Mouse (Mus musculus) activated CD4-positive, CD25-positive, alpha-beta regulatory T cell, adult 4 months (primary cell): Measurements from ENCODE around the gene Ifnl3. TPM values are rescaled to one million over a fixed set of nuclear protein-coding genes. Genes with fewer than 3 reads are reported as not detected.

Source experiments
- ATAC-seq: one replicate; pipeline ENCODE4 v1.8.0; 2017
- polyA plus RNA-seq, 2 experiments: library from polyadenylated mRNA; unstranded; fragments of 100-300 nt; shearing (Covaris generic); gene quantifications; one replicate each; pipeline ENCODE4 v1.2.1; 2017

Gene Ifnl3
- polyA plus RNA-seq, 2 experiments from 2014 or later: not detected

DNA sequence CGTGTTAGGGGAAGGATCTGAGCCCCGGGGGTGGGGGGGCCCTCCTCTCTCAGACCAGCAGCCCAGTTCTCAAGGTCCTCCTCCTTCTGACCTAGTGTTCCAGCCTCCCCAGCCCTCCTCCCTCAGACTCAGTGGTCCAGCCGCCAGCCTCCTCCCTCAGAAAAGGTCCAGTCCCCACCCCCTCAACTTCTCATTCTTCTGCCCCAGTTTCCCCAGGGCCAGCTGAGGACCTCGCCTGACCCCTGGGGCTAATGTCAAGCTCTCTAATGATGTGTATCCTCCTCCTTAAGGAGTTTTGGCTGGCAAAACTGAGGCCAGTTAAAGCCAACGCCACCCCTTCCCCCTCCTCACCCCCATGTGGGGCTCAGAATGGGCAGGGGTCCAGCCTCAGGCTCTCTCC lies 24.5 kb downstream of the Ifnl3 start, which contains the start of gene Nccrp1:
Nccrp1 (minus strand) TSS at position 101 of the 400 bp plus-strand sequence.
- ATAC-seq: no peak

GRCm38 (mm10) chr7:28547628-28548027 lies 25.0 kb downstream of the Ifnl3 start:
- no peak for ATAC-seq

DNA sequence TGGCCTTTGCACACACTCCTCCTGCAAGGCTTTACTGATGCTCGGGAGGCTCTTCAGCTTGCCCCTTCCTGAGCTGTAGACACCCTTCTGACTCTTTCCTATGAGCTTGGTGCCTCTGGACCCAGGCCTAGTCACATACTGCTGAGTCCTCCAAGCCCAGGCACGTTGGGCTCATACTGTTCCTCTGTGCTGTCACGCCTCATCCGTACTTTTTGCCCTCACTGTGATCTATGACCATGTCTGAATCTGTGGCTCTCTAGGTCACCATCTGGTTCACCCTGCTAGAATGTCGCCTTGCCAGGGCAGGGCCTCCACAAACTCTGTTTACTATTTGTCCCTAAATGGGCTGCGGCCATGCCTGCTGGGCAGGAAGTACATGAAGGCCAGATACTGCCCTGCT lies 30.4 kb downstream of the Ifnl3 start:
- ATAC-seq: no peak

DNA sequence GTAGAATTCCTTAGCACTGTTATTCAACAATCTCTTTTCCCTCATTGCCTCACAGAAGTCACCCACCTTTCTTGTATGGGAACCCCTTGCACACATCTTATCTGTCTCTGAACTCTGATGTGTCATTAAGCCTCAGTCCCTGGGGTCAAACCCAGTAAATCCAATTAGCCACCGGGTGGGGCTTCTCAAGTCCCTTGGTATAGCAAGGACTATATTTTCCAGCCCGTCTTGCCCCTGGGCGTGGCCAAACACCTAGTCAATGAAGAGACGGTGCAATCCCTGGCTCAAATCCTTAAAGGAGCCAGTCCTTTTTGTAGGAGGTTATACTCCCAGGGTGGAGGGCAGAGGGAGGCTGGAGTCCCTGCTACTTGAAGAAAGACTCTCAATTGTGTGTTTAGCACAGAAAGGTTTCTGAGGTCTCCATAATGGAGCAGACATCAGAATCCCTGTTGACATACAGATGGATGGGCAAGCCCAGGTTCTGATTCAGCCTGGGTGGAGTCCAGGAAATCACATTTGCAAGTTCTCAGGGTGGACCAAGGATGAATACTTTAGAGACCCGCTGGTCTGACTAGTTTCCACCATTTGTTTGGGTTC lies 33.4 kb downstream of the Ifnl3 start:
- ATAC-seq: no peak

GRCm38 (mm10) chr7:28557069-28557468 lies 34.4 kb downstream of the Ifnl3 start:
- no peak for ATAC-seq

DNA sequence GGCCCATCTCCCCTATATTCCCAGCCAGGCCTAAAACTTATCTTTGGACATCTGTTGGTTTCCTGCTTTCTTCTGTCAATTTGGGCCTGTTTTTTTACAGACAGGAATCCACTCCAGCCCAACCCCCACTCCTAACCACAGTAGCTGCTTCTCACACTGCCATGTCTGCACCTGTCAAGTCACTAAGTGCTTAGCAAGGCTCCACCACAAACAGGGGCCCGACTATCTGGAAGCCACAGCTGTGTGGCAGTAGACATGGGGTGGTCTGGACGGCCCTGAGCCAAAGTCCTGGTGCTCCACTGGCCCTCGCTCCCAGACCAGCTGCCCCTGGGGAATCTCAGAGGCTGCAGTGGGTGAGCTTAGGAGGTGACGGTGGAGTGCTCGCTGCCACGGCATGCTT lies 35.1 kb downstream of the Ifnl3 start:
- ATAC-seq: no peak

GRCm38 (mm10) chr7:28558486-28558885 lies 35.9 kb downstream of the Ifnl3 start:
- ATAC-seq: no peak

GRCm38 (mm10) chr7:28560856-28561255 lies 38.2 kb downstream of the Ifnl3 start:
- ATAC-seq: no peak

DNA sequence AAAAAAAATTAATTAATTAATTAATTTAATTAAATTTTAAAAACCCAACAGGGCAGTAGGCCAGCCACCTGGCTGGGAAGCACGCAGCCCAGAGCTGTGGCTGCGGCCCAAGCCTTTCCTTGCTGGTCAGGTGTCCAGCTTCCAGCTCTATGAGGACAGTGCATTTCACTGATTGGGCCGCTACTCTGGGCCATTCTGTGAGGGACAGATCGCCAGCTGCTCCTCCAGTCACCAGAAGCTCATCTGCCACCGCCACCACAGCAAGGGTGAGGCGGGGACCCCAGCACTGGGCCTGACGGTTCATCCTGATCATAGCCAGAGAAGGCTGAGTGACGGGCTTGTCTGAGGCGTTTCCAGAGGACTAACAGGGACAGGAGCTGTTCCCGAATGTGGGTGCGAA lies 39.3 kb downstream of the Ifnl3 start:
- no peak for ATAC-seq

- ATAC-seq: no peak
Observed at GRCm38 (mm10) chr7:28562371-28562770, 39.7 kb downstream of the Ifnl3 start.

DNA sequence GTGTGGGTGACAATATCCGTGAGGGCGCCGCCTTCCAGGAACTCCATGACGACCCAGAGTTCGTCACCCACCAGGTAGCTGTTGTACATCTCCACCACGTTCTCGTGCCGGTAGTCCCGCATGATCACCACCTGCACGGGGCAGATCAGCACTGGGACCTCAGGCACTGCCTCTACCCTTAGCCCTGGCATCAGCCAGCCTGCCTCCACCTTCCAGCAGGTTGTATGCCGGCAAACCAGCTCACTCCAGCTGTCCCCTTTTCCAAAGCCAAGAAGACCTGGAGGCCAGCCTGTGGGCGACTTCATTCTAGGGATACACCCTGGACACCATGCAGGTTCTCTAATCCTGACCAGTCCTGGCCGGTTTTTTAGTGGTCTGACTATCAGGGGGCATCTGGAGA lies 40.3 kb downstream of the Ifnl3 start:
- ATAC-seq: no peak

GRCm38 (mm10) chr7:28565407-28565806 lies 42.8 kb downstream of the Ifnl3 start:
- ATAC-seq: no peak

- ATAC-seq: no peak
Observed at GRCm38 (mm10) chr7:28567539-28567938, 44.9 kb downstream of the Ifnl3 start.

DNA sequence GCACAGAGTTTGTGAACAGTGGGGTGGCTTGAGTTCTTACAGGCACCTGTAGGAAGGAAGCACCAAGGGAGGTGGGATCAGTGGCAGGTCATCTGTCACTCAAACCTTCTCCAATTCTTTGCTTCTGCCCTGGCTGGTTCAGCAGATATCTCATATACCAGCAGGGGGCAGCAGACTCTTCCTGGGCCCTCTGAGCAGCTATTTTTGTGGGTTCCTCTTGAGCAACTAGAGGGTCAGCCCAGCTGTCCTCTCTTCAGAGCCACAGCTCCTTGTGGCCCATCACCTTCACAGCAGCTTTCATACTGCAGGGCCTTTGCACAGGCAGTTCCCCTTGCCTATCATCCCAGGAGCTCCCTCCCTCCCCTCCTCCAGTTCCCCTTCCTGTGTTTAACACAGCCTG lies 45.6 kb downstream of the Ifnl3 start:
- no peak for ATAC-seq

DNA sequence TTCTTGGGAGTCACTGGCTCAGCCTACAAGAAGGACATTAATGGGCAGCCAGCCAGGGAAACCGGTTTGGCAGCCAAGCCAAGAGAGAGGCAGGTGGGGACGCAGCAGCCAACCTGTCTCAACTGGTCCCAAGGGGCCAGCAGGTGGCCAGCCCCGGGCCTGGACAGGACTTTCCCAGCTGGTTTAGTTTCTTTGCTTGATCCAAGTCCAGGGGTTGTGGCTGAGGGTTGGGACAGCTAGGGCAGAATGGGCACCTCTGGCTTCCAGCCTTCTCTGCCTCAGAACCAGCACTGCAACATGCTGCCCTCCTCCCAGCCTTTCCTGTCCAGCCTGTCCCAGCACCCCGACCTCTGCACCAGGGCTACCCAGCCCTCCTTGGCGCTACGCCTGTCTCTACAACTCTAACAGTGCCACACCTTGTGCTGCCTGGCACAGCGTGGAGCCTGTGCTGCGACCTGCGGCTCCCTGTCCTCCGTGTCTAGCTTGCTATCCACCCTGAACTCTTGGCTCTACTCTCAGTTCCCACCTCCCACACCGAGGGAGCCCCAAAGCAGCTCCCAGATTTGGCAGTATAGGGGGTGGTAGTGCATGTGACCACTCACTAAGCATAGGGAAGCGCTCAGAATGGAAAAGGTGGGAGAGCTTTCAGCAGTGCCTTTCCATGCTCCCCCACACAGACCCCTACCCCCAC lies 47.8 kb downstream of the Ifnl3 start:
- no peak for ATAC-seq

GRCm38 (mm10) chr7:28570982-28571682 lies 48.5 kb downstream of the Ifnl3 start:
- no peak for ATAC-seq

DNA sequence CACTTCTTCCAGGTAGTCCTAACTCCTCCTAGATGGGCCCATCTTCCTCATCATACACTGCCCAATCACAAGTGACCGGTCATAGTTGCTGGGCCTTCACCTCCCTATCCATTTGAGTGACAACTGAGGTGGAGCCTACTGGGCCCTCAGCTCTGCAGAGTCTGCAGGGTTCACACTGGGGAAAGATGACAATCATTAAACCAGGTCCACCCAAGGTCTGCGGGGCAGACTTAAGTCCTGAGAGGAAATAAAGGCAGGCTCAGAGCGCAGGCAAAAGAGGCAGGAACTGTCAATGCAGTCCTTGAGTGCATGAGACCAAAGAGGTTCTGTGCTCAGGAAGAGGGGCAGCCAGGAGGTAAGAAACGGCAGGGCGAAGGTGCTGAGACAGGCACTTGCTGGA lies 50.1 kb downstream of the Ifnl3 start:
- no peak for ATAC-seq

GRCm38 (mm10) chr7:28573236-28573635 lies 50.6 kb downstream of the Ifnl3 start:
- no peak for ATAC-seq

Other genes starting within 250 kb of the Ifnl3 start
- 1 to 10 TPM; 1.0 to 1.1 TPM for gene Eid2b, start 245.1 kb upstream of the Ifnl3 start, polyA plus RNA-seq
- not detected for gene Selenov, start 231.7 kb upstream of the Ifnl3 start, polyA plus RNA-seq
- gene Dll3, start 220.6 kb upstream of the Ifnl3 start, polyA plus RNA-seq: under 1 TPM in 1 of 2 experiments, not detected in 1; 0.17 TPM
- 10 to 100 TPM; 31.2 to 41.1 TPM for gene Timm50, start 210.8 kb upstream of the Ifnl3 start, polyA plus RNA-seq
- 100 to 1,000 TPM in 1 of 2 experiments, 10 to 100 TPM in 1; 68.7 to 110 TPM for gene Supt5, start 184.1 kb upstream of the Ifnl3 start, polyA plus RNA-seq
- 1,000 to 10,000 TPM; 1,380 to 1,513 TPM for gene Rps16, start 172.2 kb upstream of the Ifnl3 start, polyA plus RNA-seq
- gene Plekhg2, start 150.2 kb upstream of the Ifnl3 start, polyA plus RNA-seq: 10 to 100 TPM; 61.5 to 70.3 TPM
- gene Zfp36, start 142.6 kb upstream of the Ifnl3 start, polyA plus RNA-seq: 100 to 1,000 TPM; 107 to 125 TPM
- gene Med29, start 130.1 kb upstream of the Ifnl3 start, polyA plus RNA-seq: 10 to 100 TPM; 29.7 to 30.6 TPM
- 10 to 100 TPM; 49.2 to 65.4 TPM for gene Paf1, start 129.9 kb upstream of the Ifnl3 start, polyA plus RNA-seq
- gene Gmfg, start 85.4 kb upstream of the Ifnl3 start, polyA plus RNA-seq: 100 to 1,000 TPM; 694 to 773 TPM
- not detected for gene Lrfn1, start 70.9 kb upstream of the Ifnl3 start, polyA plus RNA-seq
- not detected for gene Ifnl2, start 12.4 kb upstream of the Ifnl3 start, polyA plus RNA-seq
- gene Sycn, start 18.0 kb downstream of the Ifnl3 start, polyA plus RNA-seq: not detected
- not detected for gene Nccrp1, start 24.4 kb downstream of the Ifnl3 start, polyA plus RNA-seq
- 1 to 10 TPM; 6.2 to 7.4 TPM for gene Samd4b, start 75.3 kb downstream of the Ifnl3 start, polyA plus RNA-seq
- 1 to 10 TPM; 2.3 to 2.8 TPM for gene Pak4, start 75.3 kb downstream of the Ifnl3 start, polyA plus RNA-seq
- gene Acp7, start 108.5 kb downstream of the Ifnl3 start, polyA plus RNA-seq: not detected
- gene Fbxo27, start 170.0 kb downstream of the Ifnl3 start, polyA plus RNA-seq: 1 to 10 TPM; 1.1 to 2.9 TPM
- 10 to 100 TPM in 1 of 2 experiments, 1 to 10 TPM in 1; 8.3 to 10.9 TPM for gene Fbxo17, start 194.0 kb downstream of the Ifnl3 start, polyA plus RNA-seq
- 10 to 100 TPM; 71.9 to 75.7 TPM for gene Mrps12, start 219.0 kb downstream of the Ifnl3 start, polyA plus RNA-seq
- gene Sars2, start 219.2 kb downstream of the Ifnl3 start, polyA plus RNA-seq: 10 to 100 TPM in 1 of 2 experiments, 1 to 10 TPM in 1; 8.9 to 13.0 TPM
- gene Ccer2, start 233.3 kb downstream of the Ifnl3 start, polyA plus RNA-seq: not detected
- 100 to 1,000 TPM in 1 of 2 experiments, 10 to 100 TPM in 1; 82.3 to 103 TPM for gene Sirt2, start 243.9 kb downstream of the Ifnl3 start, polyA plus RNA-seq
- 10 to 100 TPM; 56.4 to 78.9 TPM for gene Nfkbib, start 244.7 kb downstream of the Ifnl3 start, polyA plus RNA-seq